Mouse (Mus musculus) granulocyte monocyte progenitor cell, adult 5-6 weeks (primary cell): ENCODE data around the gene Dnm2. TPM values are rescaled to one million over a fixed set of nuclear protein-coding genes. Genes with fewer than 3 reads are reported as not detected.
A peak's percentile ranks its signal among the peaks of the same experiment; 100 is the strongest.
"Not testable (repeated sequence)": the region's sequence is repeated elsewhere in the genome, so short reads cannot be mapped to it uniquely, and the experiment has no call there.

Source experiments
- ATAC-seq: replicated peaks from 2 replicates; pipeline ENCODE4 v1.8.0; 2016; ENCODE audit warnings: mild to moderate bottlenecking, moderate TSS enrichment, inconsistent platforms; ENCODE audit not compliant: poor library complexity, severe bottlenecking
- total RNA-seq, 2 experiments: library from RNA; stranded (forward) in 1 of 2; stranded (reverse) in 1 of 2; fragments of 200-712, 200-1000 nt in 1 of 2; fragments of >200 nt in 1 of 2; fragmentation: Nextera tagmentation in 1 of 2; gene quantifications; 2 replicates each; pipeline ENCODE4 v1.2.3; 2014 to 2017

Dnm2 gene
- total RNA-seq, 2 experiments from 2014 or later = 76.9 to 113 TPM

DNA sequence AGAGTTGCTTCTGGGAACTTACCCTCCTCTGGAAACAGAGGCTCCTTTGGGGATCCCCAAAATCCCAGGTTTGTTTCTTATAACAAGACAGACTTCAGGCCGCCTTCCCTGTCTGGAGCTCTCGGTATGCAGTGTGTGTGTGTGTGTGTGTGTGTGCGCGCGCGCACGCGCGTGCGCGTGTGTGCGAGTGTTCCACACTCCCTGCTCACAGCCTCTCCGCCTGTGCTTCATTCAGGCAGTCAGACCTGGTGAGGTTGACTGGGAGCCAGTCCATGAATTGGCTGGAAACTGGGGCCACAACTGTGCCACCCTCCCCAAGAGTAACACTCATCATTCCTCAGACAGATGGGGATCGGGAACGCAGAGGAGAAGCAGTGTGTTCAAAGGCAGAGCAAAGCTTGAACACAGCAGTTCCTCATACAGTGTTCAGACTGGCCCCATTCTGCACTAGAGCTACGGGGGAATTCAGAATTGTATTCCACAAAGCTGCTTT is 72.4 kb downstream of the Dnm2 start:
- no peak for ATAC-seq

DNA sequence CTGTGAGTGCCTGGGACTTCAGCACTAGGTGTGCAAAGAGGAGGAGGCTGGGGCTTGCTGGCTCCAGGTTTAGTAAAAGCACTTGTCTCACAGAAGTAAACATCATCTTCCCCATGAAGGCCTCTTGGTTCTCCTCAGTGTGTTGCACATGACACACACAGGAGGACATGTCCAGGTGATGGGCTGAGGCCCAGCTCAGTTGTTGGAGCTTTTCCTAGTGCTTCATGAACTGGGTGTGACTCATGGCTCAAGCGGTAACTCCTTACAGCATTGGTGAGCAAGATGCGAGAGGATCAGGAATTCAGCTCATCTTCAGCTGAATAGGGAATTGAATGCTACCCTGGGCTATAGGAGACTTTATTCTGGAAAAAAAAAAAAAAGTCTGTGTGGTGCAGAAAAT is 73.0 kb downstream of the Dnm2 start:
- no peak for ATAC-seq

DNA sequence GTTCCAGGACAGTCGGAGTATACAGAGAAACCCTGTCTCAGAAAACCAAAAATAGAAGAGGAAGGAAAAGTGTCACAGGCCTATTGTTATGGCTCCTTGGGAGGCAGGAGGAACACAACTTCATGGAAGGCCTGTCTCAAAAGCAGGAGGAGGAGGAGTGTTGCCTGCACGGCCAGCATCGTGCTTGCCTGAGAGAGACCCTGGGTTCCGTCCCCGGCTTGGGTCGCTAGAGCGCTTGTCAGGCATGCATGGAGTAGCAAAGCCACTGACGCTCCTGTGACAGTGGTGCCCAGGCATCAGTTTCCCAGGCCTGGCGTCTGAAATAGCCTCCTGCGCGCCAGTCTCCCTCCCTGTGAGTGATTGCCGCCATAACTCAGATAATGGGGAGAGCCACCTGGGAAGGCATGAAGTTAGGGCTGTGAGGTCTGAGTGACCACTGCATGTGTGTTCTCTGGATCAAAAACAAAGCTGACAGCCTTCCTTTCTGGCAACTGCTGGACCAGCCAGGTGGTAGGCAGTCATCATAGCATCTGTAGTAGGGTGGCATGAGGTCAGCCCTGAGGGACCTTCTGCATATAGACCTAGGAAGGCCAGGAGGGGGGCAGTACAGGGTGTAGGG is 73.7 kb downstream of the Dnm2 start:
- no peak for ATAC-seq

DNA sequence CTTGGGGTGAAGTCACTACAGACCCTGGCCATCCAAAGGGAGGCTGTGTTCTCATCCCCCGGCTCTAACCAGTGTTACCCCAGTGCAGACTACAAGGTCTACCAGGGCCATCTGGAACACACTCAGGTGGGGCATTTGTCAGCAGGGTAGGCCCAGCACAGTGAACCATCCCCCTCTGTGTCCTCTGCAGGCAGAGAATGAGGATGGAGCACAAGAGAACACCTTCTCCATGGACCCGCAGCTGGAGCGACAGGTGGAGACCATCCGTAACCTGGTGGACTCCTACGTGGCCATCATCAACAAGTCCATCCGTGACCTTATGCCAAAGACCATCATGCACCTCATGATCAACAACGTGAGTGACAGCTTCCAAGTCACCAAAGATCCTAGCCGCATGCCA is 78.6 kb downstream of the Dnm2 start:
- ATAC-seq = no peak

DNA sequence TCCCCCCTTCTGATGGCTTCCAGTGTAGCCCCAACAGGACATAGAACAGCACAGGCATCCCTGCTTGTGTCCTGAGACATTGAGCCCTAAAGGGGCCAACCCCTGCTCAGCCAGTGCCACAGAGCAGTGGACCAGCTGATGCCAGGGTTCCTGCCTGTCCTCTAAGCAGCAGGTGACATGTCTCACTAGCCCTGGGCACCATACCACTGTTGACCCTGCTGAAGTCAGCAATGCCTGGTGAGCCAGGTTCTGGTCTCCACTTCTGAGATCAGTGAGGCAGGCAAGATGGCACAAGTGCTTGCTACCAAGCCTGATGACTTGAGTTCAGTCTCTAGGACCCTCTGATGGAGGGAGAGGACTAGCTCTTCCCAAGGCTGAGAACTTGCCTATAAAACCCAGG is 81.1 kb downstream of the Dnm2 start:
- no peak for ATAC-seq

DNA sequence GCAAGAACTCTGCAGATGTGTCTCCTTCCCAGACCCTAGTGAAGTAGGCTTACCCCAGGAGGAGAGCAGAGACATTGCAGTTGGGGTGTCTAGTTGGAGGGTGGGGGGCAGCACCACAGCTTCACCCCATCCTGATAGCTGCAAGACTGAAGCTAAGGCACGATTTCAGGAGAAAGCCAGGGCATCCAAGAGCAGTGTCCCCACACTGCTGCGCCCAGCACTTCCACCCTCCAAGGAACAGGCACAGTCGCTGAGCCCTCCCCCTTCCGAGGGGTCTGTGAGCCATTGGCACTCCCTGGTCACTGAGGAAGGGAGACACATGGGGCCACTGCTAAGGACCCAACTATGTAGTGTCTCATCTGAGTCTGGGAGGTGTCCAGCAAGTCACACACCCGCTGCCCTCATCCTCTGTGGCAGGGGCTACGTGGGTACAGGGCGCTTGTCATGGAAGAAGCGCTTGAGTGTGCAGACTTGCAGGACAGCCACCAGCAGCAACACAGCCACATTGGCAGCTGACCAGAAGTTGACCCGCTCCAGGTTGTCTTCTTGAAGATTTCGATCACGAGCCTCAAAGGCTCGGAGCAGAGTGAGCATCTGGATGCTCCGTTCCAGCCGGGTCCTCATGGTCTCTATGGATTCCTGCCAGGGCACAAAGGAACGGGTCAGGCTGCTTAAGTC is 83.2 kb downstream of the Dnm2 start:
- no peak for ATAC-seq

DNA sequence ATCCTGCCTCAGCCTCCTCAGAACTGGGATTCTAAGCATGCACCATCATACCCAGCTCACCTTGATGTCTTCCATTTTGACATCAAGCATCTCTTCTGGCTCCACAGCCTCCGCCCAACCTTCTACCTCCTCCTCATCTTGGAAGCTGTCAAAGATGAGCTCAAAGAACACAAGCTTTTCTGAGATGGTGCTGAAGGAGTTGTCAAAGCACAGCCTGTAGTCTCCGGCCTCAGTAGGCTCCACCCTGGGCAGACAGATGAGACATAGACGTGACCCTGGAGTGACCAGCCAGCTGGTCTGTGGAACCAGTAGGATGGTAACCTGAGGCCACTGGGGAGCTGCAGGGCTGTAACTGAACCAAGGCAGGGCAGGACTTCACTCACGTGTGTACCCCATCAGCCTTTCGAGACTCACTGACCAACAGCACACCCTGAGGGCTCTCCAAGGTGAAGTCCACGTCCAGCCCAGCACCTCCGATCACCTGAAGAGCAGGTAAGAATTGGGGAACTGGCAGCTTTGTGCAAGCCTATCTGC is 84.2 kb downstream of the Dnm2 start:
- ATAC-seq = no peak

DNA sequence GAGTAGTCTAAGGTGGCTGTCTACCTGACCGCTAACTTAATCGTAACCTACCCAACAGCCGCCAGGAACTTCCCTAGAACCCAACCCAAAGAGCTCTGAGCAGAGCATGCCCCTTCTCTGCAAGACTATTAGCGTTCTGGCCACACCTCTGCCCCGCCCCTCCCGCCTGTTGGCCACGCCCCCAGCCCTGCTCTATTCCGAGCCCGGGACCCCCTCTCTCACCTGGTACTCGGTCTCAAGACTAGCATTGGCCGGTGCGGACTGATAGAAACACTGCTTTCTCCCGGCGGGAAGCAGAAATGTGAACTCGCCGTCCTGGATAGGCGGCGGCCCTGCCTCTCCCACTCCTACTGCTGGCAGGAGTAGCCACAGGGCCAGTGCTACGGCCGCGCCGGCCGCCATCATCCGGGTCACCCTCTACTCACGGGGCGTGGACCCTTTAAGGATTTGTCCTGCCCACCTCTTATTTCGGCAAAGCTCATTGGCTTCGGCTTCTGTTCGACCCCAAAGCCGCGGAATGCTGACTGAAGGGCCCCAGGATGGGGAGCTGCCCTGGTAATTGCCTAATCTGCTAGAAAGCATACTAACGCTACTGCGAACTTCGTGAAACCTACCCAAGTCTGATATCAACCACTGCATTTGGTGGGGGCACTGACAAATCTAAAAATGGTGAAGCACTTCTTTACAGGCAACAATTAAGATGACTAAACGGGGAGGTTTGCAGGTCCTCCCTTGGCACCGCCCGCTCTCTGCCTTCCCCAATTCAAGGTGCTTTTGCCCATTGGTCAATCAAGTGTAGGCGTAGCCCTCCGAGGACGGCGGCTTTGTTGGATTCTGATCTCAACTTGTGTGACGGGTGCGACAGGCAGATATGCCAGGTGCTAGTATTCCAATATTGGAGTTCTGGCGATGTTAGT is 85.3 kb downstream of the Dnm2 start, which contains the start of gene Tmed1:
TSS of gene Tmed1 (minus strand) at position 481 of the 917 bp plus-strand sequence.
- peak; percentile 85 for ATAC-seq

DNA sequence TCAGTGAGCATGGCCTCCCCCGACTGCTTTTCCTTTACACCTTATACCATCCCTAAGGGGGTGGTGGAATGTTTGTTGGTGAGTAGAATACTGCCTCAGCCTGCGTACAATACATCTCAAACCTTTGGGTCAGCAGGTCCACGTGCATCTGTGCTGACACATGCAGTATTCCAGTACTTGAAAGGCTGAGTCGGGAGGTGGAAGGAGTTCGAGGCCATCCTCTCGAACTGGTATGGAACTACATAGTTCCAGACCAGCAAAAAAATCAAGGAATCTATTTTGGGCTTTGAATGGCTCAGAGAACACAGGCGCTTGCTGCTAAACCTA is 85.9 kb downstream of the Dnm2 start:
- peak; percentile 5; the same call in 1 of the 2 replicates for ATAC-seq

DNA sequence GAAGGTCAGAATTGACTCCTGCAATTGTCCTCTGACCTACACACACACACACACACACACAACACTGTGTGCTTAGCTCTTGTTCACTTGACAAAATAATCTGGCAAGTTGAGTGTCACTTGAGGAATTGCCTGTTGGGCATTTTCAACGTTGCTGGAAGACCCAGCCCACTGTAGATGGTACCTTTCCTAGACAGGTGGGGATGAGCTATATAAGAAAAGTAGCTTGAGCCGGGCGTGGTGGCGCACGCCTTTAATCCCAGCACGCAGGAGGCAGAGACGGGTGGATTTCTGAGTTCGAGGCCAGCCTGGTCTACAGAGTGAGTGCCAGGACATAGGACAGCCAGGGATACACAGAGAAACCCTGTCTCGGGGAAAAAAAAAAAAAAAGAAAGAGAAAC is 86.3 kb downstream of the Dnm2 start:
- ATAC-seq = no peak

DNA sequence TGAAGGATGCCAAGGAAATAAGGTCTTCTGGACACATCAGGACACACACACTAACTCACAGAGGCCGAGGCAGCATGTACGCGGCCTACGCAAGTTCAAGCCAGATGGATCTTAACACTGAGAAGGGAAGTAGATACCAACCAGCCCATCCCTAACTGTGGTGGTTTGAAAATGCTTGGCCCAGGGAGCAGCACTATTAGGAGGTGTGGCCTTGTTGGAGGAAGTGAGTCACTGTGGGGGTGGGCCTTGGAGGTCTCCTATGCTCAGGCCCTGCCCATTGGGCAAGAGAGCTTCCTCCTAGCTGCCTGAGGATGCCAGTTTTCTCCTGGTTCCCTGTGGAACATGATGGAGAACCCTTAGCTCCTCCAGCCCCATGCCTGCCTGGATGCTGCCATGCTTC is 88.8 kb downstream of the Dnm2 start:
- no peak for ATAC-seq

DNA sequence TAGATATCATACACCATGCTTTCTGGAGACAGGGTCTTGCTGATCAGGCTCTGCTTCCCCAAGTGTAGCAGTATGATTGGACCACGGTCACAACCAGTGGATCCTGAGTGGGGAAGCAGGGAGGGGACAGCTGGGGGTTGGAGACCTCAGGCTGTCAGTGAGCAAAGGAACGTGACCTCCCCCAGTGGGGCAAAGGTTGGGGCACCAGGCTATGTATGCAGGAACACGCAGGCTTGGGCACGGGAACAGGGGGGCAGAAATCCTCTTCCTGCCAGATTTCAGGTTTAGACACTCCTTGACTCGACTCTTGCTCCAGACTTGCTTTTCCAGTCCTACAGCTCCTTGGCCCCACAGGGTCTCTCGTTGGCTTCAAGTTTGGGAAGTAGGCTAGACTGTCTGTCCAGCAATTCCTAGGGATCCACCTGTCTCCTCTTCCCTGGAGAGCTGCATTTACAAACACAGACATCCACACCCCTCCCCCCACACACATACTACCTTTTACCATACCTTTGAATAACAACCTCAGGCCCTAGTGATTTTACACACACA is 93.3 kb downstream of the Dnm2 start:
- no peak for ATAC-seq

DNA sequence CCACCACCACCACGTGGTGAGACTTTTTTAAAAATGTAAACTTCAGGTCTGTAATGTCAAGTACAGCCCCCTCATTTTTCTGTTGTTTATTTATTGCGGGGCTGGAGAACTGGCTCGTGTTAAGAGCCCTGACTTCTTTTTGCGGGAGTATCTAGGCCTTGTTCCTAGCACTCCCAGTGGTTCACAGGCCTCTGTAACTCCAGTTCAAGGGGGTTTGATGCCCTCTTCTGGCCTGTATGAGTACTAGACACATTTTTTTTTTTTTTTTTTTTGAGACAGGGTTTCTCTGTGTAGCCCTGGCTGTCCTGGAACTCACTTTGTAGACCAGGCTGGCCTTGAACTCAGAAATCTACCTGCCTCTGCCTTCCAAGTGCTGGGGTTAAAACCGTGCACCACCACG is 94.0 kb downstream of the Dnm2 start:
- ATAC-seq = not testable (repeated sequence)

DNA sequence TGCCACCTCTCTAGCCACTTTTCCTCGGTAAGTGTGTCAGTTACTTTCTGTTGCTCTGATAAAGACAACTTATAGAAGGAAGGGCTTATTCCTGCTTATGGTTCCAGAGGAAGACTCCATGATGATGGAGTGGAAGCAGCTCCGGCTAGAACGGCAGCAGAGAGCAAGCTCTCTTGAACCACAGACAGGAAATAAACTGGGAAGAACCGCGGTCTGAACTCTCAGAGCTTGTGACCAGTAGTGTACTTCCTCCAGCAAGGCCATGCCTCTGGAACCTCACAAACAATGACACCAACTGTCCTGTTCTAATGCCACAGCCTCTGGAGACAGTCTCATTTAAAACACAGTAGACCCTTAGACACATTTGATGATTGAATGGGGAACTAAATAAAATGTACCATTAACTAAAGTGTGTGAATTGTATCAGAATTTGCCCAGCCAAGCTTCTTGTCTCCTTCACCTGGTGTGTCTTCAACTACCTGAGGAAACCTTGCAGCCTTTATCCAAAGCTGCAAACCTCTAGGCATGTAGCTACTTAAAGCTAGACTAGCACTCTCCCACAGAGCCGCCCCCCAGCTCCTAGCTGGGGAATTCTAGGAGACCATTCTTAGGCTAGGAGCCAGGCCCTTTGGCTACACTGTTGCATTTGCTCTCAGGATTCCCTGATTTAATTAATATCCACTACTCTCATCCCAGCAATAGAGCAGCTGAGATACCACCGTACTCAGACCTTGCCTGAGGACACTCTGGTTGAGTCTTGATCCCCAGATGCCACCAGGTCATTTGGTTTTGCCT is 100.6 kb downstream of the Dnm2 start:
- peak; percentile 59 for ATAC-seq

DNA sequence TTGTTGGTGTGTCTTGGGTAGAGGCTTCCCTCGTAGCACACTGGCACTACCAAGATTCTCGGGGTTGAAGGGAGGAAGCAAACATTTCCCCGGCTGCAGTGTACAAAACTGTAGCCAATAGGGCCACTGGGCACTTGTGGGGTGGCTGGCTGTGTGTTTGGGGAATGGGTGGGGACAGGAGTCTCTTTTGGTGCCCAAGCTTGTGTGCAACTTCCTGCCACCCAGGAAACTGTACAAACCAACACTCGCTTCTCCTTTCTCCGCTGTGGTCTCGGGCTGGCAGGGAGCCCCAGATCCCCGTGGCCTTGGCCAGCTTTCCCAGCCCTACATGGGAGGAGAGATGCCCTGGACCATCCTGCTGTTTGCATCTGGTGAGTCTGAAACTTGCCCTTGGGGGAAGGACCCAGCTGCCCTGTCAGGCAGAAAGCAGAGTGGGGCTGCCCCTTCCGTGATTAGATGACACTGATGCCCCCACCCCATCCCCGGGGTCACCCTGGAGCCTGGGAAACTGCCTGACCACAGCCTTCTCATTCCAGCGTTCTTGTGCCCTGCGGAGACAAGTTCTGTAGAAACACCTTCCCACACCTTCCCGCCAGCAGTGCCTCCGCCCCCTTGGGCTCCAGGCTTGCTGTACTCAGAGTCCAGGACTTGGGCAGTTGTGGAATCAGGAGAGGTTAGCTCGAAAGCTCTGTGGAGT is 101.4 kb downstream of the Dnm2 start, which contains the start of gene AB124611:
TSS of gene AB124611 (plus strand) at position 240 of the 697 bp plus-strand sequence.
- ATAC-seq = peak; percentile 83

DNA sequence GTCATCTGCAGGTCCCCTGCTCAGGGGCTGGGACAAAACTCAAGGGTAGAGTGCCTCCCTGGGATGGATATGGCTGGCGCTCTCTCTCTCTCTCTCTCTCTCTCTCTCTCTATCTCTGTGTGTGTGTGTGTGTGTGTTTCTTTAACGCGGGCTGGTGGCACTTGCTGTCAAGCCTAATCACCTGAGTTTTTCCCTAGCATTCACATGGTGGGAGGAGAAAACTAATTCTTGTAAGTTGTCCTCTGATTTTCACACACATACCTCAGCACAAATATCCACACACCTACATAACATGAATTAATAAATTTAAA is 101.9 kb downstream of the Dnm2 start:
- ATAC-seq = no peak

DNA sequence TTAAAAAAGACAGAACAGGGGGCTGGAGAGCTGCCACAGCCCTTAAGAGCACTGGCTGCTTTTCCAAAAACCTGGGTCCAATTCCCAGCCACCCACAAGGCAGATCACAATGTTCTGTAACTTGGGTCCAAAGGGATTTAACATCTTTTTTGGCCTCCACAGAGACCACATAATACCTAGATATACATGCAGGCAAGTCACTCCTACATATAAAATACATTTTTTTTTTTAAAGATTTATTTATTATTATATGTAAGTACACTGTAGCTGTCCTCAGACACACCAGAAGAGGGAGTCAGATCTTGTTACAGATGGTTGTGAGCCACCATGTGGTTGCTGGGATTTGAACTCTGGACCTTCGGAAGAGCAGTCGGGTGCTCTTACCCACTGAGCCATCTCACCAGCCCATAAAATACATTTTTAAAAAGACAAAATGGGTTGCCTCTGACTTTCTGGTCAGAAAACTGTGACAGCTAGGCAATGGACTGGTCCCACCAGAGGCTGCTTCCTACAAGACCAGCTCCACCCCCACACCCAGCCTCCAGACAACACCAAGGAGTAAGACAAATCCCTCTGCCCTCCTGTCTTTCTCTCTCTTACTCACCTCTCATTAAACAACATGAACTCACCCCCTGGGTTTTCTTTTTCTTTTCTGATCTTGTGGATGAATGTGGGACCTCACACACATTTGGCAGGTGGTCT is 102.5 kb downstream of the Dnm2 start:
- ATAC-seq = no peak

DNA sequence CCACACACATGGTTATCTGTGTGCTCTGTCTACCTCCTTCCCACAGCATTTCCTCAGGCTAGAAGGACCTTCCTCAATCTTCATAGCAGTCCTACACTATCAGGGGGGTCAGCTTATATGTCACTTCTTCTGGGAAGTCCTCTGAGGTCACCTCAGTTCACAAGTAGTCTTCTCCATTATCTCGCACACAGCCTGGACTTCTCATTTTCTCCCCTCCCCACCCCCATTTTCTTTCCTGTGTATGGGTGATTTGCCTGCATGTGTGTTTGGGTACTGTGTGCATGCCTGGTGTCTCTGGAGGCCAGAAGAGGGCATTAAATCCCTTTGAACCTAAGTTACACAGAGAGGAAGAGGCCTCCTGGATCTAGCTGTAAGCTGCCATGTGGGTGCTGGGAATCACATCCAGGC is 103.2 kb downstream of the Dnm2 start:
- ATAC-seq = peak; percentile 52

DNA sequence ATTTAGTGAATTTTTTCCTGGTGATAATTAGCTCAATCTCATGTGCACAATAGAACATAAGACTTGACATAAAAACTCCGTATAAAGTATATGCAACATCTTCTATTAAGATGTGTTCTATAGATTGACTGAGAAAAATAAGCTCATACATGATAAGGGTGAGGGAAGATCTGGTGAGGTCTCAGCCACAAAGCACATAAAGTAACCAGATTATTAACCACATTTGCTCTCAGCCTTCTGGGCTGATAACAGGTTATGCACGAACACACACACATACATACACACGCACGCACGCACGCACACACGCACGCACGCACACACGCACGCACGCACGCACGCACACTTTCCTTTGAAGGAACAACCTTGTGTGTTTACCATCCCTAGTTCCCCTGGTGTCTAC is 111.8 kb downstream of the Dnm2 start:
- no peak for ATAC-seq
